Mouse (Mus musculus): ENCODE data around the gene Oxnad1. TPM values are rescaled to one million over a fixed set of nuclear protein-coding genes. Genes with fewer than 3 reads are reported as not detected.

Oxnad1 gene
- 5.0 and 6.0 TPM in 2 replicates for polyA plus RNA-seq (2012; ENCODE audit: low replicate concordance)

GRCm38 (mm10) chr14:32084761-32085485, at the start of gene Oxnad1:
Gene Oxnad1, plus strand, starts transcription at chr14:32085374.

GRCm38 (mm10) chr14:32085486-32086201, 470 bp downstream of the Oxnad1 start, which contains the start of gene Dph3:
Gene Dph3, minus strand, starts transcription at chr14:32085729.

GRCm38 (mm10) chr14:32141723-32142122, 56.5 kb downstream of the Oxnad1 start, which contains the start of gene Msmb:
Gene Msmb, plus strand, starts transcription at chr14:32142023.

Other genes starting within 250 kb of the Oxnad1 start
- 0.19 TPM in 1 of 2 replicates, not detected in the other for gene Galnt15, start 56.4 kb upstream of the Oxnad1 start, polyA plus RNA-seq (2012; ENCODE audit: low replicate concordance)
- 7.0 and 35.1 TPM in 2 replicates for gene Dph3, start 355 bp downstream of the Oxnad1 start, polyA plus RNA-seq (2012; ENCODE audit: low replicate concordance)
- not detected in 2 replicates for gene Msmb, start 56.6 kb downstream of the Oxnad1 start, polyA plus RNA-seq (2012; ENCODE audit: low replicate concordance)
- 1.7 and 8.7 TPM in 2 replicates for gene Ncoa4, start 74.5 kb downstream of the Oxnad1 start, polyA plus RNA-seq (2012; ENCODE audit: low replicate concordance)
- gene Timm23, start 116.5 kb downstream of the Oxnad1 start, polyA plus RNA-seq (2012; ENCODE audit: low replicate concordance): 85.3 and 292 TPM in 2 replicates
- gene Parg, start 116.6 kb downstream of the Oxnad1 start, polyA plus RNA-seq (2012; ENCODE audit: low replicate concordance): 13.2 and 18.1 TPM in 2 replicates
- 0.08 and 0.35 TPM in 2 replicates for gene Ogdhl, start 236.6 kb downstream of the Oxnad1 start, polyA plus RNA-seq (2012; ENCODE audit: low replicate concordance)

All from leukemia stem cell, adult 10-12 weeks (primary cell).